Mouse (Mus musculus) regulatory T cell (primary cell): ENCODE data around the gene Cand2.

Experiments used
- in situ Hi-C: fragments of 300-600 bp; cut with MboI, MseI; formaldehyde crosslinking; loops from one replicate; pipeline ENCODE4 v1.15.1; 2025; ENCODE audit warnings: high pct_unique_total_duplicates

The Cand2 gene

GRCm38 (mm10) chr6:115772604-115773003 is 1.7 kb upstream of the Cand2 start:
- in situ Hi-C loops: loop anchor here (10.0 kb wide), 1 partner anchor 168 kb away; the partner anchor contains the start of gene Mkrn2

DNA sequence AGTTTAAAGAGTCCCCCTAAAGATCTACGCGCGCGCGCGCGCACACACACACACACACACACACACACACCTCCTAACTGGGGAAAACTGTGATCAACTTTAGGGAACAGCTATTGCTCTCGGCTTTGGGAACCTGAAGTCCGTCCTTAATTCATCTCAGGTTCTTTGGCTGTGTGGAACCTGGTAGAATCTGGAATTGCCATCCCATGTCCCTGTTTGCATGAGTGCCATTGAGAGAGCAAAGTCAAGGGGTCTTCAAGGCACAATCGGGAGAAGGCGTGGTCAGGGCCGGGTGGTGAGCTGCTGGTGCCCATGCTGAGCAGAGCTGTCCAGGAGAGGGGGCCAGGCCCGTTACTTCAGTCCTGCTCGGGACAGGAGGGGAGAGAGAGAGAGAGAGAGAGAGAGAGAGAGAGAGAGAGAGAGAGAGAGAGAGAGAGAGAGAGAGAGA is 348 bp upstream of the Cand2 start:
- in situ Hi-C loops: loop anchor here (10.0 kb wide), 1 partner anchor 169 kb away; the partner anchor contains the start of gene Mkrn2

DNA sequence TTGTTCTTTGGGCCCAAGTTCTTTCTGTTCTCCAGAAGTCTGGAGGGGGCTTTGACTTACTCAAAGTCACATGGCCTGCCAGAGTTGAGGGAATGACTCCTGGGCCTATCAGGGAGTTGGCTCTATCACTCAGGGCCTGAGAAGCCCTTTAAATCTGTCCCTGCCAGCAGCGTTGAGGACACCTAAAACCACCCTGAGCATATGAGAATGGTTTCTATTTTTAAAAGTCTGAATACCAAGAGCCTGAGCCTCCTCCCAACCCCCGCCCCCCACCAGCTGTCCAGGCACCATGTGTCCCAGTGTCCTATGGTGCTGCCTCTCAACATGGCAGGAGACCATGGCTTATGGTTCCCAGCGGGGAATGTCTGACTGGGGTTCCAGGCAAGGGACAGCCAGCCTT is 1.5 kb downstream of the Cand2 start:
- in situ Hi-C loops: loop anchor here (10.0 kb wide), 1 partner anchor 171 kb away; the partner anchor contains the start of gene Mkrn2

GRCm38 (mm10) chr6:115776363-115776762 is 2.0 kb downstream of the Cand2 start:
- in situ Hi-C loops: loop anchor here (10.0 kb wide), 1 partner anchor 172 kb away; the partner anchor contains the start of gene Mkrn2

DNA sequence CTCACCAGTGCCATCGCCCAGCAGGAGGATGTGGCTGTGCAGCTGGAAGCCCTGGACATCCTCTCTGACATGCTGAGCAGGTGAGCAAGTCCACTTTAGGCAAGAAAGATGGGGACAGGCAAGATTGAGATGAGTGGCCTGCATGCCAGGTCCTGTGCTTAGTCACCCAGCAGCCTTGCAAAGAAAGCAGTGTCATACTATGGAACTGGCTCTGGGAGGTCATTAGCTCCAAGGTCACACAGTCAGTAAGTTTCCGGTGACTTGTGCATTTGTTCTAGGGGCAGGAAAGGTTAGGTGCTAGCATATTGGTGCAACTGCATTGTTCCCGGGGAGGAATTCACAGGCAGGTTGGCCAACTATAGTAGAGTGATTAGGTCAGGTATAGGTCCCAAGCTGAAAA is 8.4 kb downstream of the Cand2 start:
- in situ Hi-C loops: no loop called here

- in situ Hi-C loops: no loop called here
Observed at GRCm38 (mm10) chr6:115791016-115791415, 16.7 kb downstream of the Cand2 start.

DNA sequence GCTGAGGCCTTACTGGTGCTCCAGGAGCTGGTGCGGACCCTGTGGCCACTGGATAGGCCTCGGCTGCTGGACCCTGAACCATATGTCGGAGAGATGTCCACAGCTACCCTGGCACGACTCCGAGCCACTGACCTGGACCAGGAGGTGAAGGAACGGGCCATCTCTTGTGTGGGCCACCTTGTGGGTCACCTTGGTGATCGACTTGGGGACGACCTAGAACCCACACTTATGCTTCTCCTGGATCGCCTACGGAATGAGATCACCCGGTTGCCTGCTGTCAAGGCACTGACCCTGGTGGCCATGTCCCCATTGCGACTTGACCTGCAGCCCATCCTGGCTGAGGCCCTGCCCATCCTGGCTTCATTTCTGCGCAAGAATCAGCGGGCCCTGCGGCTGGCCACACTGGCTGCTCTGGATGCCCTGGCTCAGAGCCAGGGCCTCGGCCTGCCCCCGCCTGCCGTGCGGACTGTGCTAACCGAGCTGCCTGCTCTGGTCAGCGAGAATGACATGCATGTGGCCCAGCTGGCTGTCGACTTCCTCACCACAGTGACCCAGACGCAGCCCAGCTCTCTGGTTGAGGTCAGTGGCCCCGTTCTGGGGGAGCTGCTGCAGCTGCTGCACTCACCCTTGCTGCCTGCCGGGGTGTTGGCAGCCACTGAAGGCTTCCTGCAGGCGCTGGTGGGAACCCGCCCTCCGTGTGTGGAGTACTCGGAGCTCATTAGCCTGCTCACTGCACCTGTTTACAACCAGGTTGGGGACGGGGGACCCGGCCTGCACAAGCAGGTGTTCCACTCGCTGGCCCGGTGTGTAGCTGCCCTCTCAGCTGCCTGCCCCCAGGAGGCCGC is 17.7 kb downstream of the Cand2 start:
- in situ Hi-C loops: no loop called here

DNA sequence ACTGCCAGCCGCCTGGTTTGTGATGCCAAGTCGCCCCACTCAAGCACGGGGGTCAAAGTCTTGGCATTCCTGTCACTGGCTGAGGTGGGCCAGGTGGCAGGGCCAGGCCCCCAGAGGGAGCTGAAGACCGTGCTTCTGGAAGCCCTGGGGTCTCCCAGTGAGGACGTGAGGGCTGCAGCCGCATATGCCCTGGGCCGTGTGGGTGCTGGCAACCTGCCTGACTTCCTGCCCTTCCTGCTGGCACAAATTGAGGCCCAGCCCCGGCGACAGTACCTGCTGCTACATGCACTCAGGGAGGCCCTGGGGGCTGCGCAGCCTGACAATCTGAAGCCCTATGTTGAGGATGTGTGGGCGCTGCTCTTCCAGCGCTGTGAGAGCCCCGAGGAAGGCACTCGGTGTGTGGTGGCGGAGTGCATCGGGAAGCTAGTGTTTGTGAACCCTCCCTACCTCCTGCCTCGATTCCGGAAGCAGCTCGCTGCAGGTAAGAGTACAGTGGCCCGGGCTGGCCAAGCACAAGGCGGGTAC is 18.4 kb downstream of the Cand2 start:
- in situ Hi-C loops: no loop called here

GRCm38 (mm10) chr6:115801811-115802210 is 27.5 kb downstream of the Cand2 start:
- in situ Hi-C loops: no loop called here

- in situ Hi-C loops: no loop called here
Observed at GRCm38 (mm10) chr6:115803541-115804382, 29.4 kb downstream of the Cand2 start.

- in situ Hi-C loops: no loop called here
Observed at GRCm38 (mm10) chr6:115804432-115805192, 30.3 kb downstream of the Cand2 start.

DNA sequence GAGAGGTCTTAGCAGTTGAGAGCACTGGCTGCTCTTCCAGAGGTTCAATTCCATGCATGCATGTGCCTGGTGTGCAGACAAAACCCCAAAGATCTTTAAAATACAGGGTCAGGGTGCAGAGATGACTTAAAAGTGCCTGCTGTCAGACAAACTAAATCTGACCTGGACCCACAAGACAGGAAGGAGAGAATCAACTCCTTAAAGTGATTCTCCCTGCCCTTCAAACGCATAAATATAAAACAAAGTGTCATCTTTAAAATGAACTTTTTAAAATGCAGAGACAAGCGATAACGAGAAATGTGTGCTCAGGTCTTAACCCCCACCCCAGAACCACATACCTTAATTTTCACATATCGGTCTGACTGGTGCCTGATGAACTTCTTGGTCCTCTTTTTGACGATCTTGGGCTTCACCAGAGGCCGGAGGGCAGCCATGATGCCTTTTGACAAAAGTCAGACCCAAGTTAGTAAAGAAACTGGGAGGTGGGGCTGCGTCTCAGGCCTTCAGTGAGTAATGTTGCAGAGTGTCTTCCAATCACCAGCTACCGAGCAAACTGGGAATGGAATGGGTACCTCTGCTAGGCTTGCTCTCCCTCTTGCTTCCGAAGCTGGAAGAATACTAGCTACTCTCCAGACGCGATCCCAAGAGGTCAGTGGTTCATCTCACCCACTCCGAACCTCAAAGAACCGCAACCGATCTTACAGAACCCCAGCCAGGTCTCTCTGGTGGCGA is 33.3 kb downstream of the Cand2 start:
- in situ Hi-C loops: no loop called here

DNA sequence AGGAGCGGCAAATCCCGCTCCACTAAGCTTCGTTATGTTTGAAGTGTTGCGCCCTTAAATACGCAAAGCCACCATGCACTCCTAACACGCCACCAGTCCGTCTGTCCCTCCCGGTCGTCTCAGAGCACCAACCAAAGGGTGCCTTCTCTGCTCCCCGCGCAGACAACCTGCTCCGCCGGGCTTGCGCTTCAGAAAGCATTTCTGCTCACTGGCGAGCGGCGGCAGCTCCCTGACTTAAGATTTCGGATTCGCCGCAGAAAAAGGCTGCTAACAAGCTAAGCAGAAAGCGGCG is 33.8 kb downstream of the Cand2 start:
- in situ Hi-C loops: no loop called here

DNA sequence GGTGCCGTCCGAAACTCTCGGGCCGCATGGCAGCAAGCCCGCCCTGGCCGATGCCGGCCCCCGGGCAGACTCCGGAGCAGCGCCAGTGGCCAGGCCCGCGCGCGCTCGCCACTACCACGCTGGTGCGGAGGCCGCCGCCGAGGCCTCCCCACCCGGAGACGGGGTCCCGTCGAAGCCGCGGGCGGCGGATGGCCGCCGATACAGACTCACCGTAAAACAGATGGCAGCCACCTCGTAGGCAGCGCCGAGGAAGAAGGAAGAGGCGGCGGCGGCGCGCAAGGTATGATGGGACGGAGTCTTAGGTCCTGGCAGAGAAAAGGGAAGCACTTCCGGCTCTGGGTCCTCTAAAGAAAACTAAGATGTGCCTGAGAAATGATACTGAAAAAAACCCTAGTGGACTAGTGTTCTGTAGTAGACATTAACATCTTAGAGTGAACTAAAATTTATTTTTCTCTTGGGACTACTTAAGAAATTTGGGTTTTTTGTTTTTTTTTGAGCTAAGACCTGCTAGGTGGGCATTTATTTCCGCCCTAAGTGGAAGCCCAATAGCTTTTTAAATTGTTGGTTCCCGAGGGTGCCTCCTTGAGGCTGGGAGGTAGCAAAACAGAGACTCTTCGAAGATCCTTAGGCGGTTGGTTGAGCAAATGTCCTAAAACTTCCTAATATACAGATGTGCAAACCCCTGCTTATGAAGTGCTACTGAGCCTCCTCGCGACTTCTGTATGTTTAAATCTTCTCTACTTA is 34.3 kb downstream of the Cand2 start, which contains the start of gene Rpl32:
Gene Rpl32 (minus strand): TSS at position 260 of the 744 bp plus-strand sequence.
- in situ Hi-C loops: no loop called here

GRCm38 (mm10) chr6:115811606-115812005 is 37.3 kb downstream of the Cand2 start:
- in situ Hi-C loops: no loop called here

DNA sequence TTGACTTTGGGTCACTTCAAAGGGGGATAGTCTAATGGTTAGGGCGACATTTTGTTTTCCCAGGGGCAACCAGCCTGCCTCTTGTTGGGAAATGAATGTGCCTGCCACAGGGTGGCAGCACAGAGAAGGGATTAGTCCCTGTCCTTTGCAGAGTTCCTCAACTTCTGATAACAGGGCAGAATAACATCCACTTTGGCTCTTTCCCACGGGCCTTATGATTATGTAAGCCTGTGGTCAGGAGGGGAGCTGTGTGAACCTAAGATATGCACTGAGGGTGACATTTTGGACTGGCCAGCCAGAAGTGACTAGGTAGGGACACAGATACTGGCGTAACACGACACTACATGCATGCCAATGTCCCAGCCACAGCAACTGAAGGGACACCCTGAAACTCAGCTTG is 39.8 kb downstream of the Cand2 start:
- in situ Hi-C loops: no loop called here

- in situ Hi-C loops: no loop called here
Observed at GRCm38 (mm10) chr6:115815041-115815440, 40.7 kb downstream of the Cand2 start.

DNA sequence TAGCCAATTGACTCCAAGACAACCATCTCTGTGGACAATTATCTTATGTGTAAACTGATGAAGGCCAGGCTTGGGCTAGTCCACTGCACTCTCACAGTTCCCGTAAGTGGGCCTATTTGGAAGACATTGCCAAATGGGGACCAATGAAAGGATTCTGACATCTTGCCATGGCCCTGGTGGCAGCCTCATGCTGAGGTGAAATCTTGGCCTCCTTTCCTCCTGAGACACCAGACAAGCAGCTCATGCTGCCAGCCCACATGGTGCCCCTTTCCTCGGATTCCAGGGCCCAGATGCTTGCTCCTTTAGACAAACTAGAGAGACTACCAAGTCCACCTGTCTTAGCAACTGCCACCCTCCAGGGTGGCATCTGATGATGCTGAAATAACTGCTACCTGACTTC is 43.8 kb downstream of the Cand2 start:
- in situ Hi-C loops: no loop called here

DNA sequence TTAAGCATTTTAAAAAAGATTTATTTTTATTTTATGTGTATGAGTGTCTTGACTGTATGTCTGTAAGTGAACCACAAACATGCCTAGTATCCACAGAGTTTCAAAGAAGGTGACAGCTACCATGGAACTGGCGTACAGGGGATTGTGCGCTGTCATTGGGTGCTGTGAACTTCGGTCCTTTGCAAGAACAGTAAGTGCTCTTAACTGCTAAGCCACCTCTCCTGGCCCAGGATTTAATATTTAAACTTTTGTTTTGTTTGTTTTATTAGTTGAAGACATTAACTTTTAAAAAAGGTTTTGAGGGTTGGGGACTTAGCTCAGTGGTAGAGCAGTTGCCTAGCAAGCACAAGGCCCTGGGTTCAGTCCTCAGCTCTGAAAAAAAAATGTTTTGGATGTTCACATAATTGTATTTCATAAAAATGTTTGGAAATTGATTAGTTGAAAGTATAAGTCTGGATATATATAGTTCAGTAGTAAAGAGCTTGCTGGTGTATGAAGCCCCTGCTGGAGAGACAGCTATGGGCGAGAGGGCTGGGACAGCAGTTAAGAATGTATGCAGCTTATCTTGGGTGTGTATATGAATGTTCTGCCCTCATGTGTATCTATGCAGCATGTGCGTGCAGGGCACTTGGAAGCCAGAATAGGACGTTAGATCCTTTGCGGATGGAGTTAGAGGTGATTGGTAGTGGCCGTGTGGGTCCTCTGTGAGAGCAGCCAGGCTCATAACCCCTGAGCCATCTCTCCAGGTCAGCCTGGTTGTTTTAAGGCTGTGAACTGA is 47.1 kb downstream of the Cand2 start:
- in situ Hi-C loops: no loop called here
